8 mouse cellular contexts compared by ENCODE assay signal in genomic region chr15:7090211-7090765, GRCm38 (mm10). TPM values are rescaled to one million over a fixed set of nuclear protein-coding genes. Genes with fewer than 3 reads are reported as not detected.
DNase-seq lines count a peak whose midpoint lies in the region; ATAC-seq and TF ChIP-seq lines count a peak whose summit lies in the region.
"Had no signal": no experiment of that assay in that cellular context is flagged by ENCODE, and none has a peak within 500 bp of the region (broad histone marks: within the 10 kb centered on the region; RNA-seq: fewer than 3 reads in every experiment).

Lifr (plus strand) TSS chr15:7090614.

- H3K36me3 ChIP-seq in thymus, adult 2 months (ENCODE audit: control insufficient read depth, insufficient read depth, low read length) = no peaks in the 10 kb centered on the region
- H3K36me3 ChIP-seq in hindbrain, embryonic 15.5 days = no peaks in the 10 kb centered on the region
- H3K36me3 ChIP-seq in neural tube, embryonic 12.5 days = no peaks in the 10 kb centered on the region

- H3K9ac ChIP-seq in hindbrain, embryonic 15.5 days = no peak within 1 kb of the TSS
- H3K9ac ChIP-seq in neural tube, embryonic 12.5 days = no peak within 1 kb of the TSS

- H3K9me3 ChIP-seq in hindbrain, embryonic 15.5 days = no peaks in the 10 kb centered on the region
- no peaks in the 10 kb centered on the region for H3K9me3 ChIP-seq in neural tube, embryonic 12.5 days

- no peaks in the 10 kb centered on the region for H3K27me3 ChIP-seq in thymus, adult 2 months (ENCODE audit: control insufficient read depth, insufficient read depth, low read length)
- no peaks in the 10 kb centered on the region for H3K27me3 ChIP-seq in hindbrain, embryonic 15.5 days
- H3K27me3 ChIP-seq in neural tube, embryonic 12.5 days (replicated peaks) = no peaks in the 10 kb centered on the region

- no peak for TF ChIP-seq CTCF in thymus, adult 2 months (IDR thresholded peaks at IDR 0.05; ENCODE audit: borderline replicate concordance, control insufficient read depth, extremely low read depth, insufficient read depth, low read length, poor library complexity)
- TF ChIP-seq CTCF in gastrocnemius, adult 2 months (IDR thresholded peaks at IDR 0.05) = no peak

- no peak within 1 kb of the TSS for H3K4me3 ChIP-seq in thymus, adult 2 months (ENCODE audit: control insufficient read depth, insufficient read depth, low read length)
- H3K4me3 ChIP-seq in gastrocnemius, adult 2 months = no peak within 1 kb of the TSS
- H3K4me3 ChIP-seq in hindbrain, embryonic 15.5 days = no peak within 1 kb of the TSS
- no peak within 1 kb of the TSS for H3K4me3 ChIP-seq in neural tube, embryonic 12.5 days
- H3K4me3 ChIP-seq: erythroblast, embryonic 14.5 days had no signal

- H3K27ac ChIP-seq in thymus, adult 2 months (ENCODE audit: control insufficient read depth, insufficient read depth, low read length) = no peak within 1 kb of the TSS
- H3K27ac ChIP-seq in gastrocnemius, adult 2 months = peak within 1 kb of the TSS; percentile 48
- no peak within 1 kb of the TSS for H3K27ac ChIP-seq in hindbrain, embryonic 15.5 days (replicated peaks)
- no peak within 1 kb of the TSS for H3K27ac ChIP-seq in neural tube, embryonic 12.5 days

- no peak for ATAC-seq in hindbrain, embryonic 15.5 days (ENCODE audit: low FRiP score, low read depth)
- ATAC-seq in neural tube, embryonic 12.5 days (ENCODE audit: low FRiP score, low read depth) = no peak
- no peak for ATAC-seq in inflammation-experienced regulatory T-cells, adult 6 months

- DNase-seq in thymus, adult 2 months = no peak
- DNase-seq in thymus, postnatal 25 days = no peak
- DNase-seq in gastrocnemius, adult 2 months = no peak
- DNase-seq in urinary bladder, postnatal 25 days (ENCODE audit: low spot score) = no peak

- H3K4me2 ChIP-seq in hindbrain, embryonic 15.5 days = no peak within 1 kb of the TSS
- H3K4me2 ChIP-seq in neural tube, embryonic 12.5 days (replicated peaks) = no peak within 1 kb of the TSS

- no peaks in the 10 kb centered on the region for H3K4me1 ChIP-seq in thymus, adult 2 months (replicated peaks; ENCODE audit: control insufficient read depth, insufficient read depth, low read length)
- H3K4me1 ChIP-seq in hindbrain, embryonic 15.5 days (replicated peaks) = no peaks in the 10 kb centered on the region
- H3K4me1 ChIP-seq in neural tube, embryonic 12.5 days = no peaks in the 10 kb centered on the region; the same call in 1 of the 2 replicates

- WGBS in thymus, adult 2 months = 91% methylated on average over 8 of the region's 8 CpGs
- WGBS in hindbrain, embryonic 15.5 days = 89% methylated on average over 8 of the region's 8 CpGs
- WGBS in neural tube, embryonic 12.5 days = 89% methylated on average over 8 of the region's 8 CpGs

- no peak for TF ChIP-seq POLR2A in thymus, adult 2 months (IDR thresholded peaks at IDR 0.05; ENCODE audit: control insufficient read depth, extremely low read depth, insufficient read depth, low read length, poor library complexity)

- intact Hi-C loops in gastrocnemius, adult 2 months (cut with DNase I) = no loop called here

RNA-seq across cellular contexts. Expression of gene Lifr, which starts in this region (rescaled TPM):
- polyA plus RNA-seq in thymus, adult 2 months (2012; rRNA removed) = 39.2 and 44.4 TPM in 2 replicates
- 10 to 100 TPM; 66.2 to 83.3 TPM for total RNA-seq in gastrocnemius, adult 2 months (2021)
- 18.3 and 19.9 TPM in 2 replicates for polyA plus RNA-seq in hindbrain, embryonic 15.5 days (2015; fragmentation: Nextera tagmentation; extraction: Ambion mirVana)
- polyA plus RNA-seq in neural tube, embryonic 12.5 days (2016; fragmentation: Nextera tagmentation; extraction: Ambion mirVana) = 20.3 and 23.9 TPM in 2 replicates
- under 1 TPM in 2 of 3 experiments, not detected in 1; 0.12 to 0.23 TPM for polyA plus RNA-seq in inflammation-experienced regulatory T-cells, adult 6 months (2017; shearing (Covaris generic))
- polyA plus RNA-seq: erythroblast, embryonic 14.5 days had no signal

Comparison
In these comparisons a context has a peak if more than half of its experiments do, and no peak if none do; other contexts are left out.
1. RNA of gene Lifr (polyA plus RNA-seq): 39.2 to 44.4 TPM in thymus, adult 2 months, 20.3 to 23.9 TPM in neural tube, embryonic 12.5 days and 18.3 to 19.9 TPM in hindbrain, embryonic 15.5 days; 0.12 to 0.23 TPM in inflammation-experienced regulatory T-cells, adult 6 months; every median in the first group is over 10 times any median in the second.